Mouse (Mus musculus): ENCODE measurements around the gene Vmn1r55.
"Not testable (repeated sequence)": the region's sequence is repeated elsewhere in the genome, so short reads cannot be mapped to it uniquely, and the experiment has no call there.

The Vmn1r55 gene

DNA sequence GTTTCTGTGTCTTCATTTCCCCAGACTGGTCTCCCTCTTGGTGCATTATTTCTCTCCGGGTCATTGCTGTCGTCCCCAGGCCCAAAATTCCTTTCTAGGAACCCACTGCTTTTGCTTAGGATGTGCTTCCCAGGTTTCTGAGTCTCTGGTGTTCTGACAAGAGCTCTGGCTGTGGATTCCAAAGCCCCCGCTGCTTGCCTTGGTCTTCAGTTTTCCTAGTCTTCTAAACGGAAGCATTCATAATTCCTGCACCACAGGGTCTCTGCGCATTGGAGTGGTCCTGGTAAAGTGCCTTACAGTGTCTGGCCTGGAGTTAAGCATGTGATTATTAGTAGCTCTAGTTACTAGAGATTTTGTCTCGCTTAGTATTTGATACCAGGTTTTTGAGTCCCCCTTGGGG lies 68.7 kb downstream of the Vmn1r55 start:
- DNase-seq: no peak

DNA sequence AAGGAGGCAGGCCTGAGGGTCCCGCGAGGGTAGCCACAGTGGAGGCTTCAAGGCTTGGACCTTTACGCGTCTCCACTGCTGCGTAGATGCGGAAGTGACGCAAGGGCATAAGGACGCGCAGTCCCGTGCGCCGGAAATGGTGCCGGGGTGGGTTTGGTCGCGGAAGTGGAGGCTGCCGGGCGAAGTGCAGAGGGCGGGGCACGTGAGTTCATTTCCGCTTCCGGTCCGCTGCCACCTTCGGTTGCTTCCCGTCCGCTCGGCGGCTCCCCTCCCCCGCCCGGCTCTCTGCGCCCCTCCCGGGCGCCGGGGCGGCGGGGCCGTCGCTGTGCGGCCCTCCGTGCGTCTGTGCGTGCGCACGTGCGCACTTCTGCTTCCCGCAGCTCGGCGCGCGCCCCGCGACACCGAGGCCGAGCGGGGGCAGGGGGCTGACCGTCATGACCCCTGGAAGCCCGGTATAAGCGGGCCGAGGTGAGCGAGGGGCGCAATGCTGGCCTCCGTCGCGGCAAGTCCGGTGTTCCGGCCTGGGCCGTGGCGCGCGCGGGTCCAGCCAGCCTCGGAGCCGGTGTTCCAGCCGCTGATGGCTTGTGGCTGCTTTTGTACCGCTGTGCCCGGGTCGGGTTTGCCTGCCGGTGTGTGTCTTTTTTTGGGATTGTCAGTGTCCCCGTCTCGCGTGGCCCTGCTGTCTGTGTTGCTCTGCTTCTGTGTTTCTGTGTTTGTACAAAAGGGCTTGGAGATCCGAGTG lies 69.3 kb downstream of the Vmn1r55 start, which contains the start of gene Epn1:
Epn1 (plus strand) TSS at position 226 of the 742 bp plus-strand sequence.
- DNase-seq: peak; percentile 98

DNA sequence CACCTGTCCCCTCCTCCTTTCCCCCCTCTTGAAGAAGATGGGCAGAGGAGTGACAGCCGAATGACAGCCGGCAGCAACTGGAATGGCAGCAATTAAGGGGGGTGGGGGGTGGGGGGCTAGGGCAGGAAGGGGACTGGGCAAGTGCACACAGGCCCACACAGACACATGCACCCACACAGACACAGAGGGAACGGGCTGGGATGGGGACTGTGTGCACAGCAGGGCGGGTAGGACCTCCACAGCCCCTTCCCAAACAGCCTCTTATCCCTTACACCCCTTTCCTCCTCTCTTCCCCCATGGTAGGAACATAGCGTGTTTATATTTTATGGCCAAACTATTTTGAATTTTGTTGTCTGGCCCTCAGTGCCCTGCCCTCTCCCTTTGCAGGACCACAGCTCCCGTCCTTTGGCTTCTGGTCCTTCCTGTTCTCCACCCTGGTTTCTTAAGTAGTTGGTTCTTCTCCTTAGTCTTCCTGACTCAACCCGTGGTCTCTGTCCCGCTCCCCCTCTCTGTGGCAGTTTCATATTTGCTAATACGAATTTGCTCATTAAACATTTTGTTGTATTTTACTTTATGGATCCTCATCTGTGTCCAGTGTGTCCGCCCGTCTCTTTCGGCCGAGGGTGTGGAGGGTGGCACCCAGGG lies 70.0 kb downstream of the Vmn1r55 start:
- not testable (repeated sequence) for DNase-seq
